Mouse (Mus musculus): ENCODE results near the gene Arhgap45.

DNA sequence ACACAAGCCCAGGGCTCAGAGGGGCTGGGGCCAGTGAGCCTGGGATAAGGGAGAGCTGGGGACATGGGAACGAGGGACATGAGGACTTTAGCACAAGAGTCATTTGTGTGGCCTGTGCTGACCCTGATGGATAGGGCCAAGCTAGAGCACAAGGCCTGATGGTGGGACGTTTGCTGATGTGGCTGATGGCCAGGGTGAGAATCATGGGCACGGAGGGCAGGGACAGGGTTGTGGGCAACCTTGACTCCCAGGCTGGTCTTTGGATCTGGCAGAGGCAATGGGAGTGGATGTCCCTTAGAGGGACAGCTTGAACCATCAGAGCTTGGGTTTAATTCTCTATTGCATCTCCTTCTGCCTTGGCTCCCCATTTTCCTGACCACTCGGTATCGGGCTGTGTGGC, 60.9 kb downstream of the Arhgap45 start:
- TF ChIP-seq CTCF (IDR thresholded peaks at IDR 0.05; ENCODE audit: extremely low read depth, insufficient read length, insufficient replicate concordance, low read depth, low read length) (no peak), POLR2A (IDR thresholded peaks at IDR 0.05; ENCODE audit: low read depth, low read length) (no peak)

Data from small intestine, adult 2 months (tissue).